Mouse (Mus musculus) liver, embryonic 14.5 days (tissue): ENCODE data around the gene Gnb4.

Experiments used
- CTCF ChIP-seq: IDR thresholded peaks from 2 replicates; pipeline ENCODE4 v1.5.1; 2016; ENCODE audit warnings: antibody characterized with exemption, low read depth, control low read depth
- EP300 ChIP-seq: IDR thresholded peaks from 2 replicates; pipeline ENCODE4 v1.6.1; 2016; ENCODE audit warnings: antibody characterized with exemption, low read depth

- TF ChIP-seq CTCF (no peak), EP300 (no peak)
These were observed 17.1 kb downstream of the Gnb4 start for GRCm38 (mm10) chr3:32599328-32599727.
